In genomic region chr4:133052995-133053572, GRCm38 (mm10) we compare ENCODE assay signal across 12 mouse cellular contexts. TPM values are rescaled to one million over a fixed set of nuclear protein-coding genes. Genes with fewer than 3 reads are reported as not detected.
A peak's percentile ranks its signal among the peaks of the same experiment; 100 is the strongest.
DNase-seq lines count a peak whose midpoint lies in the region; ATAC-seq lines count a peak whose summit lies in the region.
"Had no signal": no experiment of that assay in that cellular context is flagged by ENCODE, and none has a peak within 500 bp of the region (broad histone marks: within the 10 kb centered on the region; RNA-seq: fewer than 3 reads in every experiment).

No protein-coding gene starts in this region.

- no peak for ATAC-seq in intestine, embryonic 15.5 days
- no peak for ATAC-seq in intestine, embryonic 16.5 days
- no peak for ATAC-seq in midbrain, embryonic 14.5 days (ENCODE audit: low FRiP score, low TSS enrichment)
- ATAC-seq in activated CD4-positive, CD25-positive, alpha-beta regulatory T cell, adult 4 months = no peak
- ATAC-seq: intestine, postnatal 0 days had no signal

- no peak overlapping the region for H3K9ac ChIP-seq in intestine, embryonic 15.5 days
- H3K9ac ChIP-seq in intestine, embryonic 16.5 days (ENCODE audit: low read depth, low read length) = no peak overlapping the region
- no peak overlapping the region for H3K9ac ChIP-seq in midbrain, embryonic 14.5 days (replicated peaks; ENCODE audit: low read length)
- H3K9ac ChIP-seq: liver, embryonic 14.5 days had no signal

- H3K4me3 ChIP-seq in intestine, embryonic 15.5 days (replicated peaks) = no peak overlapping the region
- H3K4me3 ChIP-seq in intestine, embryonic 16.5 days (ENCODE audit: low read length) = no peak overlapping the region
- H3K4me3 ChIP-seq in embryonic facial prominence, embryonic 10.5 days = no peak overlapping the region
- no peak overlapping the region for H3K4me3 ChIP-seq in midbrain, embryonic 14.5 days (replicated peaks; ENCODE audit: low read depth, low read length)

- no peak overlapping the region for H3K4me2 ChIP-seq in intestine, embryonic 15.5 days (replicated peaks)
- no peak overlapping the region for H3K4me2 ChIP-seq in intestine, embryonic 16.5 days (ENCODE audit: low read depth, low read length)
- H3K4me2 ChIP-seq in midbrain, embryonic 14.5 days (ENCODE audit: low read length) = no peak overlapping the region

- no peaks in the 10 kb centered on the region for H3K36me3 ChIP-seq in intestine, embryonic 15.5 days
- H3K36me3 ChIP-seq in intestine, embryonic 16.5 days (ENCODE audit: control insufficient read depth, insufficient read depth, low read length) = no peaks in the 10 kb centered on the region
- H3K36me3 ChIP-seq in embryonic facial prominence, embryonic 10.5 days (replicated peaks) = peaks cover 41% of the 10 kb centered on the region
- H3K36me3 ChIP-seq in midbrain, embryonic 14.5 days (ENCODE audit: control insufficient read depth, insufficient read depth, low read length) = peaks cover 9% of the 10 kb centered on the region

- H3K9me3 ChIP-seq in intestine, embryonic 15.5 days = no peaks in the 10 kb centered on the region
- no peaks in the 10 kb centered on the region for H3K9me3 ChIP-seq in intestine, embryonic 16.5 days (ENCODE audit: control insufficient read depth, low read length)
- no peaks in the 10 kb centered on the region for H3K9me3 ChIP-seq in embryonic facial prominence, embryonic 10.5 days
- H3K9me3 ChIP-seq in midbrain, embryonic 14.5 days (ENCODE audit: control insufficient read depth, low read length) = no peaks in the 10 kb centered on the region

- H3K27ac ChIP-seq in intestine, embryonic 15.5 days = 0 out of 2 replicates have a peak overlapping the region, but pooled peaks have one; percentile 54
- H3K27ac ChIP-seq in intestine, embryonic 16.5 days (ENCODE audit: low read length) = no peak overlapping the region
- H3K27ac ChIP-seq in embryonic facial prominence, embryonic 10.5 days (replicated peaks) = peak overlapping the region; percentile 82; the same call in 1 of the 2 replicates
- H3K27ac ChIP-seq in midbrain, embryonic 14.5 days (replicated peaks; ENCODE audit: low read depth, low read length) = peak overlapping the region; percentile 68; the same call in 1 of the 2 replicates
- H3K27ac ChIP-seq: liver, embryonic 14.5 days had no signal

- 70% methylated on average over 13 of the region's 13 CpGs for WGBS in intestine, embryonic 15.5 days
- WGBS in intestine, embryonic 16.5 days = 68% methylated on average over 13 of the region's 13 CpGs
- WGBS in embryonic facial prominence, embryonic 10.5 days = 84% methylated on average over 13 of the region's 13 CpGs
- 82% methylated on average over 13 of the region's 13 CpGs for WGBS in midbrain, embryonic 14.5 days

- DNase-seq in cerebellum, adult 9-11 months = peak; percentile 32
- DNase-seq in cerebellum, postnatal 36 days = no peak
- no peak for DNase-seq in embryonic facial prominence, embryonic 10.5 days (ENCODE audit: low spot score)
- no peak for DNase-seq in midbrain, embryonic 14.5 days
- no peak for DNase-seq in adrenal gland, adult 18-20 months (ENCODE audit: low spot score in 2 of 2)
- DNase-seq: layer of hippocampus, postnatal 36 days; thymus, postnatal 4 days had no signal

- H3K4me1 ChIP-seq in intestine, embryonic 15.5 days (replicated peaks) = peaks cover 86% of the 10 kb centered on the region
- H3K4me1 ChIP-seq in intestine, embryonic 16.5 days (ENCODE audit: control insufficient read depth, insufficient read depth, low read length) = peaks cover 94% of the 10 kb centered on the region
- H3K4me1 ChIP-seq in embryonic facial prominence, embryonic 10.5 days = peaks cover 100% of the 10 kb centered on the region
- H3K4me1 ChIP-seq in midbrain, embryonic 14.5 days (ENCODE audit: control insufficient read depth, insufficient read depth, low read length) = peaks cover 59% of the 10 kb centered on the region

- no peaks in the 10 kb centered on the region for H3K27me3 ChIP-seq in intestine, embryonic 15.5 days (replicated peaks)
- H3K27me3 ChIP-seq in intestine, embryonic 16.5 days (replicated peaks; ENCODE audit: control insufficient read depth, insufficient read depth, low read length) = no peaks in the 10 kb centered on the region
- H3K27me3 ChIP-seq in embryonic facial prominence, embryonic 10.5 days (replicated peaks; ENCODE audit: low read depth, poor library complexity, severe bottlenecking) = no peaks in the 10 kb centered on the region
- H3K27me3 ChIP-seq in midbrain, embryonic 14.5 days (ENCODE audit: control insufficient read depth, insufficient read depth, low read length) = no peaks in the 10 kb centered on the region

RNA-seq across cellular contexts. Expression of gene Ahdc1, which starts 42.0 kb away (rescaled TPM):
- polyA plus RNA-seq in intestine, embryonic 15.5 days (2015; fragmentation: Nextera tagmentation; extraction: Ambion mirVana) = 5.4 and 6.3 TPM in 2 replicates
- polyA plus RNA-seq in intestine, embryonic 16.5 days (2015; fragmentation: Nextera tagmentation; extraction: Ambion mirVana) = 5.3 and 5.7 TPM in 2 replicates
- 11.5 and 11.6 TPM in 2 replicates for polyA plus RNA-seq in embryonic facial prominence, embryonic 10.5 days (2016; fragmentation: Nextera tagmentation; extraction: Ambion mirVana)
- 13.0 and 15.3 TPM in 2 replicates for polyA plus RNA-seq in midbrain, embryonic 14.5 days (2014; fragmentation: Nextera tagmentation; extraction: Ambion mirVana)
- total RNA-seq in adrenal gland, adult 18-20 months (2021) = 10 to 100 TPM; 72.1 to 86.9 TPM
- polyA plus RNA-seq in activated CD4-positive, CD25-positive, alpha-beta regulatory T cell, adult 4 months (2017; shearing (Covaris generic)) = 1 to 10 TPM; 2.1 TPM
